Mouse (Mus musculus): ENCODE data around the gene Thoc3.

- TF ChIP-seq POLR2A (IDR thresholded peaks at IDR 0.05; ENCODE audit: low read depth, low read length) (no peak), CTCF (IDR thresholded peaks at IDR 0.05; ENCODE audit: extremely low read depth, insufficient read depth, insufficient read length, insufficient replicate concordance) (no peak)
Measured at GRCm38 (mm10) chr13:54425269-54425668, 43.4 kb downstream of the Thoc3 start.
